In the genomic region with DNA sequence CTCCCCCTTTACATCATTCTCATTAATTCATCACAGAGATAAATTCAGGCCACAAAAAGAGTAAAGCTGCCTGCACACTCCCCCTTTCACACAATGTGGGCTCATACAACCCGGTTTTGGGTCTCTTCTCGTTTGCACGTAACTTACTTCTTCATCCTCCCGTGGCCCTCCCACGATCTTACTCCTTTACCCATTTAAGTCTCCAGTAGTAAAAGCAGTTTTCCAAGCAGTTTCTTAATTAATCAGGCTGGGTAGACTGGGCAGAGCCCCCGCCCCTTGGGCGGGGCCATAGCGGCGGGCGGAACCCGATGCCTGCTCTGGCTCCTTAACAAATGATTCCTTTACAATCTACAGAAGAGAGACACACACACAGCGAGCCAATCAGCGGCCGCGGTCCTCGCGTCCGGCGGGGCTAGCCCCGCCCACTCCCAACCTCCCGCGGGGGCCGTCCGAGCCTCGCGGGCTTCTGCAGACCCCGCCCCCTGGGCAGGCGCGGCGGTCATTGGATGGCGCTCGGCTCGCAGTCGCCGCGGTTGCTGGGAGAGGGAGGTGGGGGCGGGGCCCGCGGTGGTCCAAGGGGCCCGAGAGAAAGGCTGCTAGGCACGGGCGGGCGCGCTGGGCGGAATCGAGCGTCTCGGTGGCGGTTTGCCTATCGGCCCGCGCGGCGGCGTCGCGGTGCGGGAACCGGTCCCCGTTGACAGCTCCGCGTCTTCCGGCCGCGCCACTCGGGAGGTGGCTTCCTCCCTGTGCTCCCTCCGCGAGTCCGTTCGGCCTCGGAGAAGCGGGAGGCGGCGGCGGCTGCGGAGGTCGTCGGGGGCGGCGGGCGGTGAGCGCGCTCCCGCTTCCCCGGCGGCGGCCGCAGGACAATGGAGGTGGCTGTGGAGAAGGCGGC, we compare ENCODE assay signal across 7 mouse cellular contexts. TPM values are rescaled to one million over a fixed set of nuclear protein-coding genes. Genes with fewer than 3 reads are reported as not detected.
DNase-seq lines count a peak whose midpoint lies in the region; ATAC-seq lines count a peak whose summit lies in the region.

Gene Trim24, plus strand, starts transcription at position 567 of the 892 bp plus-strand sequence.

- H3K4me3 ChIP-seq in intestine, embryonic 16.5 days (ENCODE audit: low read length): peak within 1 kb of the TSS; percentile 96
- peak within 1 kb of the TSS; percentile 94 for H3K4me3 ChIP-seq in midbrain, embryonic 11.5 days (ENCODE audit: low read depth, low read length)

- peak within 1 kb of the TSS; percentile 56 for H3K4me2 ChIP-seq in intestine, embryonic 16.5 days (ENCODE audit: low read depth, low read length)
- H3K4me2 ChIP-seq in midbrain, embryonic 11.5 days: peak within 1 kb of the TSS; percentile 44

- intact Hi-C loops in left cerebral cortex, postnatal 36 days (cut with DNase I): loop anchor here (2.0 to 10.0 kb wide), 2 partner anchors 194 to 280 kb away; no protein-coding TSS in a partner anchor

- no peaks in the 10 kb centered on the region for H3K4me1 ChIP-seq in intestine, embryonic 16.5 days (ENCODE audit: control insufficient read depth, insufficient read depth, low read length)
- no peaks in the 10 kb centered on the region for H3K4me1 ChIP-seq in midbrain, embryonic 11.5 days (ENCODE audit: control insufficient read depth, insufficient read depth, low read length)

- peak within 1 kb of the TSS; percentile 95 for H3K27ac ChIP-seq in intestine, embryonic 16.5 days (ENCODE audit: low read length)
- peak within 1 kb of the TSS; percentile 98 for H3K27ac ChIP-seq in midbrain, embryonic 11.5 days (ENCODE audit: low read depth, low read length)

- peaks cover 25% of the 10 kb centered on the region for H3K9me3 ChIP-seq in intestine, embryonic 16.5 days (ENCODE audit: control insufficient read depth, low read length)
- peaks cover 31% of the 10 kb centered on the region for H3K9me3 ChIP-seq in midbrain, embryonic 11.5 days (ENCODE audit: control insufficient read depth, low read length)

- ATAC-seq in intestine, embryonic 16.5 days: peak; percentile 98
- ATAC-seq in midbrain, embryonic 11.5 days (ENCODE audit: low FRiP score): peak; percentile 98

- peak; percentile 91 for DNase-seq in adrenal gland, adult 8-10 months
- DNase-seq in embryo, embryonic 9.5 days (ENCODE audit: extremely low spot score): peak; percentile 96
- DNase-seq in gastrocnemius, postnatal 4 days (ENCODE audit: low spot score in 2 of 2): peak; percentile 98
- peak; percentile 92 to 95 for DNase-seq in left cerebral cortex, postnatal 36 days (ENCODE audit: low spot score in 2 of 2)
- peak; percentile 99 for DNase-seq in midbrain, embryonic 11.5 days (ENCODE audit: low spot score, missing footprints)
- DNase-seq in skeletal muscle tissue, adult 2 months (ENCODE audit: low read depth, low spot score): peak; percentile 98

- WGBS in intestine, embryonic 16.5 days: under 1% methylated on average over 89 of the region's 89 CpGs
- WGBS in midbrain, embryonic 11.5 days: under 1% methylated on average over 74 of the region's 89 CpGs

- peak within 1 kb of the TSS; percentile 92 for H3K9ac ChIP-seq in intestine, embryonic 16.5 days (ENCODE audit: low read depth, low read length)
- peak within 1 kb of the TSS; percentile 97 for H3K9ac ChIP-seq in midbrain, embryonic 11.5 days (ENCODE audit: low read length)

- no peaks in the 10 kb centered on the region for H3K27me3 ChIP-seq in intestine, embryonic 16.5 days (replicated peaks; ENCODE audit: control insufficient read depth, insufficient read depth, low read length)
- H3K27me3 ChIP-seq in midbrain, embryonic 11.5 days (ENCODE audit: control insufficient read depth, insufficient read depth, low read length): no peaks in the 10 kb centered on the region

- peaks cover 4% of the 10 kb centered on the region; the same call in 1 of the 2 replicates for H3K36me3 ChIP-seq in intestine, embryonic 16.5 days (ENCODE audit: control insufficient read depth, insufficient read depth, low read length)
- peaks cover 2% of the 10 kb centered on the region; the same call in 1 of the 2 replicates for H3K36me3 ChIP-seq in midbrain, embryonic 11.5 days (ENCODE audit: control insufficient read depth, insufficient read depth, low read length)

RNA-seq across cellular contexts. Expression of gene Trim24, which starts in this region (rescaled TPM):
- total RNA-seq in adrenal gland, adult 8-10 months (2022): 10 to 100 TPM; 23.7 to 56.6 (median 38.3) TPM
- 10 to 100 TPM; 29.0 to 34.9 TPM for total RNA-seq in gastrocnemius, postnatal 4 days (2021)
- 6.0 and 6.1 TPM in 2 replicates for polyA plus RNA-seq in intestine, embryonic 16.5 days (2015; fragmentation: Nextera tagmentation; extraction: Ambion mirVana)
- 10 to 100 TPM; 29.1 to 33.4 TPM for total RNA-seq in left cerebral cortex, postnatal 36 days (2021)
- polyA plus RNA-seq in midbrain, embryonic 11.5 days (2014; fragmentation: Nextera tagmentation; extraction: Ambion mirVana): 45.5 and 47.0 TPM in 2 replicates

Comparison
In these comparisons a context has a peak if more than half of its experiments do, and no peak if none do; other contexts are left out.
1. Peak in every context shown above with its lines: DNase-seq, ATAC-seq, H3K4me3 ChIP-seq and H3K27ac ChIP-seq.